Mouse (Mus musculus) layer of hippocampus, postnatal 36 days (tissue): ENCODE results near the gene Micu2. TPM values are rescaled to one million over a fixed set of nuclear protein-coding genes. Genes with fewer than 3 reads are reported as not detected.

ENCODE experiments used
- DNase-seq, 2 experiments: peaks; one replicate each; pipeline ENCODE4 v3.0.0; 2022
- total RNA-seq, 2 experiments: library from RNA; stranded (reverse); gene quantifications; 2 replicates each; pipeline ENCODE4 v1.2.3; 2021

The Micu2 gene
- 10 to 100 TPM; 20.3 to 21.1 TPM for total RNA-seq

- DNase-seq, result peak; percentile 75 to 78
Observed at GRCm38 (mm10) chr14:57998526-57999401, at the start of gene Micu2. Gene Micu2, minus strand, starts transcription at chr14:57999262.

- no peak for DNase-seq
Observed at GRCm38 (mm10) chr14:58046639-58047284, 47.7 kb upstream of the Micu2 start.

- DNase-seq, result no peak
Observed at GRCm38 (mm10) chr14:58036174-58036573, 37.1 kb upstream of the Micu2 start.

DNA sequence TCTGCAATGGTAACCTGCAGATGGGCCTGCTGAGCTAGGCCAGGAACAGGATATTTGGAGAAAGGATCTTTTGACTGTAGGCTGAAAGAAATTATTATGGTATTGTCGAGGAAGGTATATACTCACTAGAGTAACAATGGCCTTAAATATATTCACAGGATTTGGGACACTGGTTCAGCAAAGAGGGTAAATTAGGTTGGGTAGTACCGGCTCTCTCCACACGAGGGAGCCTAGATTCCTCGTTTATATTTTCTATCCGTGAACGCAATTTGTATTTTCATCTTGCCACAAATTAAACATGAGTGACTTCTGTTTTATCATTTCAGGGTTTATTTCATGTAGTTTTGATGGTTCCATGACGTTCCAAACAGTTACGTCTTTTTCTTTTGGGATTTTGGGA, 35.5 kb upstream of the Micu2 start:
- peak; percentile 37 to 60 for DNase-seq

GRCm38 (mm10) chr14:58018869-58019268, 19.8 kb upstream of the Micu2 start:
- DNase-seq, result no peak

- no peak for DNase-seq
Observed at GRCm38 (mm10) chr14:58003852-58004251, 4.8 kb upstream of the Micu2 start.

- DNase-seq, result no peak
Observed at GRCm38 (mm10) chr14:58002161-58002560, 3.1 kb upstream of the Micu2 start.

- no peak for DNase-seq
Observed at GRCm38 (mm10) chr14:57999402-57999734, 306 bp upstream of the Micu2 start.

- no peak for DNase-seq
Observed at GRCm38 (mm10) chr14:57997431-57997830, 1.6 kb downstream of the Micu2 start.

DNA sequence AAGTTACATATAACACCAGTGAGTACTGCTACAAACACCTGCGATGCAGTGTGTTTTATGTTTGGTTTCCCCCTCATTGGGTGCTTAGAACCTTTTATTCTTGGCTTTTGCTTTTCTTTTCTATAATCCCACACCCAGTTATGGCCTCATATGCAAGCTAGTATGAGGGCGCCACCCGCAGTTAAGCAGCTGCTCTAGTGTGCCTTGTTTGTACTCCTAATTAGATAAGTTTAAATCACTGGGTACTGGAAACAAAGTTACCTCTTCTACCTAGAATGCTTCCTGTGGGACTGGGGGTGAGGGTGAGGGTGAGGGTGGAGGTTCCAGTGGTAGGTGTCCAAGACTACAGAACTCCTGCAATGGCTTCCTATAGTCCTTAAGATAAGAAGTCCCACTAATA, 2.9 kb downstream of the Micu2 start:
- no peak for DNase-seq

GRCm38 (mm10) chr14:57991761-57992160, 7.3 kb downstream of the Micu2 start:
- DNase-seq, result no peak

DNA sequence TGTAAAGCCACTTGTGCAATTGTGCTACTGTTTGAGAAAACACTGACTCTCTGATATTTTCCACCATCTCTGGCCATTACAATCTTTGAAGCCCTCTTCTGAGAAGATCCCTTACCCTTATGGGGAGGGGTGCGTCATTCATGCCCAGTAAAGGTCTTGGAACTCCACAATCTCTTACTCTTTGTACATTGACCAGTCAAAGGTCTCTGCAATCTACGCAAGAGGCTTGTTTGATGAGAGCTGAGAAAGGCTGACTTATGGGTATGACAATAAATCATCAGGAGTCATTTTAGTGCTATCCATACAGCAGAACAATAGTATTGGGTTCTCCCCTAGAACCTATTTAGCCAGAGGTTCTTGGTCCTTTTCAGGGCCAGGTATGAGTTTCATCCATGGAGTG, 9.9 kb downstream of the Micu2 start:
- DNase-seq, result no peak

- no peak for DNase-seq
Observed at GRCm38 (mm10) chr14:57985780-57986179, 13.3 kb downstream of the Micu2 start.

GRCm38 (mm10) chr14:57982450-57982849, 16.6 kb downstream of the Micu2 start:
- no peak for DNase-seq

DNA sequence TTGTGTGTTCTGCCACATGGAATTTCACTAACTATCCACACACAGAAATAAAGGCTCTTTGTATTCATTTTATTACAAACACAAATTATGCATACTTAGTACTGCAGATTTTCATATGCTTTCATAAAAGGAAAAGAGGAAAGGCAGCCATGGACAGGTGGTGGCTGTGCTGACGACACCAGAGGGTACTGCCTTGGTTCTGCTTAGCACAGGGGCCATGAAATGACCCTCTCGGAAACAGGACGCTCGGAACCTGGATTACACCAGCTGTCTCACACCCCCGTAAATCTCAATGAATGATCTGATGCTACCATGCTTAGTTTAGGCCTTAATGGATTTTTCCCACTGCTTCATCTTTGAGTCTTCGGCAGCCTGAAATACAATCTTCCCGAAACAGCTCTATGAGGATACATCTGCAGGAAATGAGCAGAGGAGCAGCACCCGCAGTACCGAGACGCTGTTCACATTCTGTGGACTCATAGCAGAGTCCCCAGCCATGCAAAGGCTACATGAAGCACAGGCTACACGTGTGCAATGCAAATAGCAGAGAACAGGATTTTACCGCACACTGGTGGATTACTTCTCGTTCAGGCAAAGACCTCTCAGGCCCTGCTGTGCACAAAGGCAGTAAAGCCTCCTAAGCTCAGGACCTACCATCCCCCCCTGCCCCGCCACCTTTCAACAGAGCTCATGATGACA, 17.2 kb downstream of the Micu2 start:
- DNase-seq, result no peak

DNA sequence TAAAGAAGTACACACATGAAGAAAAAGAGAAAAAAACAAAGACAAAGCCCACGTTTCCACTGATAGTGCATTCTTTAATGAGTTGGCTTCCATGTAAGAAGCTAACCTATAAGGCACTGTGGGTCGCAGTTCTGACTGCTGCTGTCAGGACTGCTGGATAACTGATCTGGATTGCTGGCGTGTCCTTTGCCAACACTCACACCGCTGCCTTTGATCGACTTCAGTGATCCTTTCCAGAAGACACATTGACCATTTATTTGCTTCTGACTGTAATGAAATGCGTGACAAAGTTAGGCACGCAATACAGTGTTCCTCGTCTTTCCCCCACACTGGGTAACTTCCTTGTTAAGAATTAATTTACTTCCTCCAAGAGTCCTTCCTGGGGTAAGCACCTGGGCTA, 18.3 kb downstream of the Micu2 start:
- no peak for DNase-seq

DNA sequence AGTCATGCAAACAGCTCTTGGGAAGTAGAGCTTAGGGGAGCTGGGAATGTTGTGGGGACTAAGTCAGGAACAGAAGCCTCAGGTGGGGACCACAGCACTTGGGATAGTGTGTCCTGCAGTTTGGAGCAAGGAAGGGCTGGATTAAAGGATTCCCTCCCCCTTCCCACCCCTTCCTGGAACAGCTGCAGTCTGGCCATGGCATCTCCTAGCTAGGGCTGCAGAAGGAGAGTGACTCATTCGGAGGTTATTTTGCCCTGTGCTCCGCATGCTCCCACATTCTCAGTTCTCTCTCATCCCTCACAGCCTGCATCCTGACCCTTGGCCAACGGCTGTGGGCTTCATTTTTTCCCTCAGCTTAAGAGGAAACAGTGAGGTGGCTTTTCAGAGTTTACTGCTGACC, 18.9 kb downstream of the Micu2 start:
- no peak for DNase-seq

GRCm38 (mm10) chr14:57978144-57978543, 20.9 kb downstream of the Micu2 start:
- no peak for DNase-seq

- no peak for DNase-seq
Observed at GRCm38 (mm10) chr14:57975656-57976055, 23.4 kb downstream of the Micu2 start.

GRCm38 (mm10) chr14:57971986-57972525, 27.0 kb downstream of the Micu2 start:
- no peak for DNase-seq

DNA sequence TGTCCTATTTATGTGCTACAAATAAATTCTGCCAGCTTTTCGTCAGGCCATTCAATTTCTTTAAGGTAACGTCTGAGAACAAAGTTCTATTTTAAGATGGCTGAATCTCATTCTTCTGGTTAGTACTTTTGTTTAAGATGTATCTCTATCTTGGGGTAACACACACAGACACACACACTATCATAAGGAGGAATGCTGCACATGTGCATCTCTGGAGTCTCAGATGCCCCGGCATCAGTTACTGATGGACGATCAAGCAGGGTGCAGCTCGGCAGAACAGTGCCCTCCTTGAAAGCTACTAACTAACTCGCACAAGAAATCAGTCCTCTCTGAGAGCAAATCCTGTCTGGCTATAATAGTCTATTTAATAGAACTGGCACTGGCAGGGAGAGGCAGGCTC, 30.2 kb downstream of the Micu2 start:
- no peak for DNase-seq

- DNase-seq, result no peak
Observed at GRCm38 (mm10) chr14:57967080-57967797, 31.8 kb downstream of the Micu2 start.
